Mouse (Mus musculus) limb, embryonic 13.5 days (tissue): ENCODE data around the gene Ccdc83. TPM values are rescaled to one million over a fixed set of nuclear protein-coding genes. Genes with fewer than 3 reads are reported as not detected.
"Not testable (repeated sequence)": the region's sequence is repeated elsewhere in the genome, so short reads cannot be mapped to it uniquely, and the experiment has no call there.

Experiments used
- ATAC-seq: fragments of 200-750 bp; cut with Nextera tagmentation; 2 replicates; pipeline ENCODE4 v1.8.0; 2017; ENCODE audit warnings: low read depth, moderate number of reproducible peaks, moderate TSS enrichment; ENCODE audit not compliant: low FRiP score
- H3K27ac ChIP-seq: fragments of 300-500 bp; sonication (generic); 2 replicates; pipeline ENCODE4 v1.5.1; 2015; ENCODE audit warnings: inconsistent platforms, mild to moderate bottlenecking, moderate library complexity
- H3K27me3 ChIP-seq: fragments of 300-500 bp; sonication (generic); 2 replicates; pipeline ENCODE4 v1.6.1; 2015; ENCODE audit warnings: mild to moderate bottlenecking, inconsistent platforms
- H3K36me3 ChIP-seq: fragments of 300-500 bp; sonication (generic); 2 replicates; pipeline ENCODE4 v1.6.1; 2015; ENCODE audit warnings: inconsistent platforms, mild to moderate bottlenecking, moderate library complexity
- H3K4me1 ChIP-seq: fragments of 300-500 bp; sonication (generic); 2 replicates; pipeline ENCODE4 v1.6.1; 2015; ENCODE audit warnings: inconsistent platforms
- H3K4me2 ChIP-seq: fragments of 300-500 bp; sonication (generic); replicated peaks from 2 replicates; pipeline ENCODE4 v1.6.1; 2015; ENCODE audit warnings: inconsistent platforms, mild to moderate bottlenecking, moderate library complexity
- H3K4me3 ChIP-seq: fragments of 300-500 bp; sonication (generic); 2 replicates; pipeline ENCODE4 v1.5.1; 2015; ENCODE audit warnings: moderate library complexity, mild to moderate bottlenecking, inconsistent platforms
- H3K9ac ChIP-seq: fragments of 300-500 bp; sonication (generic); 2 replicates; pipeline ENCODE4 v1.6.1; 2015; ENCODE audit warnings: mild to moderate bottlenecking, inconsistent platforms
- H3K9me3 ChIP-seq: fragments of 300-500 bp; sonication (generic); 2 replicates; pipeline ENCODE4 v1.6.1; 2016; ENCODE audit warnings: inconsistent platforms
- WGBS: fragments of 180-500 bp; shearing (Covaris S2); methylation state at CpG from one replicate; pipeline ENCODE4 v1.1.7; 2015; 5-methylcytosine and 5-hydroxymethylcytosine counted together
- polyA plus RNA-seq: library from polyadenylated mRNA; unstranded; fragments of >200 nt; fragmentation: Nextera tagmentation; extraction: Ambion mirVana; gene quantifications from 2 replicates; pipeline ENCODE4 v1.2.1, GENCODE M21; 2015

Ccdc83 gene
- polyA plus RNA-seq, 1 experiment from 2014 or later, result not detected

- Histone ChIP-seq H3K9ac (no peak overlapping the region), H3K36me3 (no peaks in the 10 kb centered on the region), H3K4me2 (no peak overlapping the region), H3K4me3 (no peak overlapping the region), H3K4me1 (no peaks in the 10 kb centered on the region), H3K27ac (no peak overlapping the region), H3K9me3 (no peaks in the 10 kb centered on the region), H3K27me3 (no peaks in the 10 kb centered on the region)
- WGBS, result 81% methylated on average over 5 of the region's 5 CpGs
- no peak for ATAC-seq
These were observed 21.9 kb downstream of the Ccdc83 start for GRCm38 (mm10) chr7:90243643-90244042.

- H3K36me3 ChIP-seq, result no peaks in the 10 kb centered on the region
- H3K9me3 ChIP-seq, result no peaks in the 10 kb centered on the region
- H3K4me1 ChIP-seq, result no peaks in the 10 kb centered on the region
- ATAC-seq, result no peak
- no peak overlapping the region for H3K27ac ChIP-seq
- H3K27me3 ChIP-seq, result no peaks in the 10 kb centered on the region
- H3K9ac ChIP-seq, result no peak overlapping the region
- 90% methylated on average over 6 of the region's 6 CpGs for WGBS
- H3K4me2 ChIP-seq, result no peak overlapping the region
- no peak overlapping the region for H3K4me3 ChIP-seq
These were observed 22.4 kb downstream of the Ccdc83 start for GRCm38 (mm10) chr7:90243151-90243550.

- Histone ChIP-seq H3K36me3 (no peaks in the 10 kb centered on the region), H3K9me3 (no peaks in the 10 kb centered on the region), H3K4me2 (no peak overlapping the region), H3K9ac (no peak overlapping the region), H3K27ac (no peak overlapping the region), H3K4me1 (0 out of 2 replicates have a peak, but pooled peaks cover 3% of the 10 kb centered on the region), H3K4me3 (no peak overlapping the region), H3K27me3 (no peaks in the 10 kb centered on the region)
- ATAC-seq, result no peak
- WGBS, result 42% methylated on average over 4 of the region's 4 CpGs
These were observed 29.2 kb downstream of the Ccdc83 start for GRCm38 (mm10) chr7:90236289-90236905.

GRCm38 (mm10) chr7:90233921-90234320 lies 31.7 kb downstream of the Ccdc83 start:
- 29% methylated on average over 4 of the region's 4 CpGs for WGBS
- Histone ChIP-seq H3K4me3 (no peak overlapping the region), H3K27ac (no peak overlapping the region; the same call in 1 of the 2 replicates), H3K27me3 (no peaks in the 10 kb centered on the region), H3K9me3 (no peaks in the 10 kb centered on the region), H3K4me2 (no peak overlapping the region), H3K9ac (no peak overlapping the region), H3K4me1 (0 out of 2 replicates have a peak, but pooled peaks cover 3% of the 10 kb centered on the region), H3K36me3 (no peaks in the 10 kb centered on the region)
- 0 out of 2 replicates have a peak, but pooled peaks have one; percentile 51 for ATAC-seq

GRCm38 (mm10) chr7:90231431-90231830 lies 34.1 kb downstream of the Ccdc83 start:
- no peak overlapping the region for H3K4me2 ChIP-seq
- H3K9me3 ChIP-seq, result no peaks in the 10 kb centered on the region
- H3K36me3 ChIP-seq, result no peaks in the 10 kb centered on the region
- H3K27ac ChIP-seq, result no peak overlapping the region
- no peaks in the 10 kb centered on the region for H3K27me3 ChIP-seq
- 0 out of 2 replicates have a peak, but pooled peaks cover 3% of the 10 kb centered on the region for H3K4me1 ChIP-seq
- no peak overlapping the region for H3K9ac ChIP-seq
- H3K4me3 ChIP-seq, result no peak overlapping the region
- WGBS, result 76% methylated on average over 9 of the region's 9 CpGs
- ATAC-seq, result no peak

GRCm38 (mm10) chr7:90228884-90229283 lies 36.7 kb downstream of the Ccdc83 start:
- H3K4me2 ChIP-seq, ATAC-seq, H3K9ac ChIP-seq, H3K4me1 ChIP-seq, H3K36me3 ChIP-seq, H3K4me3 ChIP-seq, H3K27me3 ChIP-seq, H3K9me3 ChIP-seq, H3K27ac ChIP-seq: not testable (repeated sequence)

- H3K27ac ChIP-seq, result no peak overlapping the region
- H3K9me3 ChIP-seq, result no peaks in the 10 kb centered on the region
- H3K9ac ChIP-seq, result no peak overlapping the region
- ATAC-seq, result no peak
- H3K27me3 ChIP-seq, result no peaks in the 10 kb centered on the region
- no peaks in the 10 kb centered on the region for H3K36me3 ChIP-seq
- no peak overlapping the region for H3K4me2 ChIP-seq
- H3K4me3 ChIP-seq, result no peak overlapping the region
- no peaks in the 10 kb centered on the region for H3K4me1 ChIP-seq
- WGBS, result 87% methylated on average over 4 of the region's 4 CpGs
These were observed 37.5 kb downstream of the Ccdc83 start for GRCm38 (mm10) chr7:90228075-90228474.

- Histone ChIP-seq H3K27me3 (no peaks in the 10 kb centered on the region), H3K9ac (no peak overlapping the region), H3K9me3 (no peaks in the 10 kb centered on the region), H3K27ac (no peak overlapping the region), H3K4me2 (no peak overlapping the region), H3K36me3 (no peaks in the 10 kb centered on the region), H3K4me3 (no peak overlapping the region), H3K4me1 (peaks cover 19% of the 10 kb centered on the region)
- no peak for ATAC-seq
- WGBS, result 76% methylated on average over 2 of the region's 2 CpGs
These were observed 44.1 kb downstream of the Ccdc83 start for GRCm38 (mm10) chr7:90221487-90221886.

GRCm38 (mm10) chr7:90218122-90218521 lies 47.5 kb downstream of the Ccdc83 start:
- Histone ChIP-seq H3K36me3 (no peaks in the 10 kb centered on the region), H3K4me2 (no peak overlapping the region), H3K27me3 (no peaks in the 10 kb centered on the region), H3K27ac (no peak overlapping the region), H3K9me3 (no peaks in the 10 kb centered on the region), H3K9ac (no peak overlapping the region), H3K4me3 (no peak overlapping the region), H3K4me1 (peaks cover 24% of the 10 kb centered on the region)
- 75% methylated on average over 5 of the region's 5 CpGs for WGBS
- ATAC-seq, result no peak

- ATAC-seq, result peak; percentile 61; the same call in 1 of the 2 replicates
- Histone ChIP-seq H3K4me1 (peaks cover 24% of the 10 kb centered on the region), H3K4me3 (no peak overlapping the region), H3K27me3 (no peaks in the 10 kb centered on the region), H3K36me3 (no peaks in the 10 kb centered on the region), H3K4me2 (0 out of 2 replicates have a peak overlapping the region, but pooled peaks have one; percentile 20), H3K9ac (no peak overlapping the region), H3K9me3 (no peaks in the 10 kb centered on the region), H3K27ac (peak overlapping the region; percentile 83)
- 39% methylated on average over 8 of the region's 8 CpGs for WGBS
These were observed 49.1 kb downstream of the Ccdc83 start for GRCm38 (mm10) chr7:90216511-90216910.

GRCm38 (mm10) chr7:90210947-90211346 lies 54.6 kb downstream of the Ccdc83 start:
- 0 out of 2 replicates have a peak, but pooled peaks cover 4% of the 10 kb centered on the region for H3K4me1 ChIP-seq
- no peaks in the 10 kb centered on the region for H3K27me3 ChIP-seq
- H3K4me3 ChIP-seq, result no peak overlapping the region
- no peak overlapping the region for H3K9ac ChIP-seq
- no peaks in the 10 kb centered on the region for H3K9me3 ChIP-seq
- peaks cover 39% of the 10 kb centered on the region for H3K36me3 ChIP-seq
- H3K4me2 ChIP-seq, result no peak overlapping the region
- ATAC-seq, result 0 out of 2 replicates have a peak, but pooled peaks have one; percentile 7
- no peak overlapping the region for H3K27ac ChIP-seq

GRCm38 (mm10) chr7:90210116-90210515 lies 55.5 kb downstream of the Ccdc83 start:
- Histone ChIP-seq H3K4me1 (no peaks in the 10 kb centered on the region), H3K27me3 (no peaks in the 10 kb centered on the region), H3K9me3 (no peaks in the 10 kb centered on the region), H3K9ac (no peak overlapping the region), H3K27ac (no peak overlapping the region), H3K36me3 (peaks cover 41% of the 10 kb centered on the region), H3K4me3 (no peak overlapping the region), H3K4me2 (no peak overlapping the region)
- ATAC-seq, result no peak
- 77% methylated on average over 2 of the region's 2 CpGs for WGBS

GRCm38 (mm10) chr7:90203914-90204313 lies 61.7 kb downstream of the Ccdc83 start:
- no peak overlapping the region for H3K4me2 ChIP-seq
- H3K27me3 ChIP-seq, result no peaks in the 10 kb centered on the region
- peaks cover 35% of the 10 kb centered on the region for H3K36me3 ChIP-seq
- H3K27ac ChIP-seq, result no peak overlapping the region
- 0 out of 2 replicates have a peak, but pooled peaks cover 4% of the 10 kb centered on the region for H3K4me1 ChIP-seq
- ATAC-seq, result no peak
- H3K4me3 ChIP-seq, result no peak overlapping the region
- H3K9me3 ChIP-seq, result no peaks in the 10 kb centered on the region
- 93% methylated on average over 2 of the region's 2 CpGs for WGBS
- H3K9ac ChIP-seq, result no peak overlapping the region
